Mouse (Mus musculus) left cerebral cortex, adult 2 months (tissue): ENCODE results near the gene Acyp2. TPM values are rescaled to one million over a fixed set of nuclear protein-coding genes. Genes with fewer than 3 reads are reported as not detected.
"Not testable (repeated sequence)": the region's sequence is repeated elsewhere in the genome, so short reads cannot be mapped to it uniquely, and the experiment has no call there.

Source experiments
- DNase-seq, 2 experiments: peaks; one replicate each; pipeline ENCODE4 v3.0.0; 2021 to 2022; ENCODE audit warnings: low spot score in 2 of 2, mixed read lengths in 1 of 2; ENCODE audit errors: extremely low spot score in 1 of 2
- H3K27ac ChIP-seq: fragments of 200-600 bp; 2 replicates; pipeline ENCODE4 v1.8.1; 2022
- H3K4me3 ChIP-seq: fragments of 200-600 bp; 2 replicates; pipeline ENCODE4 v1.8.1; 2022
- CTCF ChIP-seq: fragments of 200-600 bp; IDR thresholded peaks from 2 replicates; pipeline ENCODE4 v1.8.1; 2022; ENCODE audit warnings: antibody characterized with exemption, mild to moderate bottlenecking, moderate library complexity
- intact Hi-C: fragments of 180-260 bp; cut with DNase I; formaldehyde crosslinking; loops from one replicate; pipeline ENCODE4 v1.15.1; 2025
- long read RNA-seq, 2 experiments: library from polyadenylated mRNA; stranded (forward); transcript quantifications; one replicate each; pipeline ENCODE4 v2.0.0; 2021; ENCODE audit warnings: borderline mapping rate in 2 of 2
- total RNA-seq, 2 experiments: library from RNA; stranded (reverse); gene quantifications; 2 replicates each; pipeline ENCODE4 v1.2.3; 2021

The Acyp2 gene
- 10 to 100 TPM; 22.8 to 27.1 TPM for total RNA-seq
- long read RNA-seq, experiment 1, partial matches to known transcripts: 1 of 3 reads
- long read RNA-seq, experiment 1, other reads (novel, unspliced or antisense): 2 of 3 reads
- long read RNA-seq, experiment 2, partial matches to known transcripts: 1 of 6 reads
- long read RNA-seq, experiment 2, other reads (novel, unspliced or antisense): 5 of 6 reads

GRCm38 (mm10) chr11:30649001-30649637 is at the start of gene Acyp2:
Acyp2 (minus strand) TSS chr11:30649587.
- DNase-seq: peak; percentile 78 to 82
- peak; percentile 44 for TF ChIP-seq CTCF
- Histone ChIP-seq H3K4me3 (peak within 1 kb of the TSS; percentile 64), H3K27ac (peak within 1 kb of the TSS; percentile 99)
- intact Hi-C loops: loop anchor here (1.0 to 5.0 kb wide), 3 partner anchors 177 to 500 kb away; partner anchors contain the start of genes 4930505A04Rik and Sptbn1

GRCm38 (mm10) chr11:30689421-30689820 is 40.0 kb upstream of the Acyp2 start:
- intact Hi-C loops: no loop called here
- TF ChIP-seq CTCF: no peak
- no peak for DNase-seq
- H3K4me3 ChIP-seq: no peak overlapping the region
- no peak overlapping the region for H3K27ac ChIP-seq

GRCm38 (mm10) chr11:30676086-30676485 is 26.7 kb upstream of the Acyp2 start:
- DNase-seq: peak; percentile 42 to 59
- no peak overlapping the region for H3K27ac ChIP-seq
- peak; percentile 86 for TF ChIP-seq CTCF
- no peak overlapping the region for H3K4me3 ChIP-seq
- intact Hi-C loops: loop anchor here (2.0 to 10.0 kb wide), 4 partner anchors 95 to 961 kb away; partner anchors contain the start of gene Psme4

- no peak for TF ChIP-seq CTCF
- intact Hi-C loops: loop anchor here (10.0 kb wide), 2 partner anchors 242 to 572 kb away; no protein-coding TSS in a partner anchor
- no peak overlapping the region for H3K27ac ChIP-seq
- H3K4me3 ChIP-seq: no peak overlapping the region
- no peak for DNase-seq
Observed at GRCm38 (mm10) chr11:30672719-30673118, 23.3 kb upstream of the Acyp2 start.

GRCm38 (mm10) chr11:30663001-30663400 is 13.6 kb upstream of the Acyp2 start:
- no peak for DNase-seq
- H3K4me3 ChIP-seq: no peak overlapping the region
- intact Hi-C loops: no loop called here
- H3K27ac ChIP-seq: no peak overlapping the region
- no peak for TF ChIP-seq CTCF

GRCm38 (mm10) chr11:30662591-30662990 is 13.2 kb upstream of the Acyp2 start:
- no peak for TF ChIP-seq CTCF
- intact Hi-C loops: no loop called here
- no peak for DNase-seq
- Histone ChIP-seq H3K27ac (no peak overlapping the region), H3K4me3 (no peak overlapping the region)

GRCm38 (mm10) chr11:30657069-30657468 is 7.7 kb upstream of the Acyp2 start:
- H3K4me3 ChIP-seq: no peak overlapping the region
- H3K27ac ChIP-seq: no peak overlapping the region
- DNase-seq: peak; percentile 17 to 43
- peak; percentile 83 for TF ChIP-seq CTCF
- intact Hi-C loops: loop anchor here (5.0 to 10.0 kb wide), 3 partner anchors 420 to 792 kb away; partner anchors contain the start of gene Eml6

- intact Hi-C loops: loop anchor here (5.0 to 10.0 kb wide), 3 partner anchors 419 to 791 kb away; partner anchors contain the start of gene Eml6
- no peak for TF ChIP-seq CTCF
- H3K27ac ChIP-seq: no peak overlapping the region
- no peak for DNase-seq
- no peak overlapping the region for H3K4me3 ChIP-seq
Observed at GRCm38 (mm10) chr11:30656060-30656459, 6.7 kb upstream of the Acyp2 start.

GRCm38 (mm10) chr11:30650416-30650815 is 1.0 kb upstream of the Acyp2 start:
- DNase-seq: no peak
- Histone ChIP-seq H3K4me3 (no peak overlapping the region), H3K27ac (no peak overlapping the region)
- intact Hi-C loops: loop anchor here (10.0 kb wide), 2 partner anchors 626 to 786 kb away; partner anchors contain the start of gene Eml6
- no peak for TF ChIP-seq CTCF

- no peak for DNase-seq
- H3K4me3 ChIP-seq: no peak overlapping the region
- peak overlapping the region; percentile 5; the same call in 1 of the 2 replicates for H3K27ac ChIP-seq
- intact Hi-C loops: no loop called here
- TF ChIP-seq CTCF: no peak
Observed at GRCm38 (mm10) chr11:30635674-30636073, 13.7 kb downstream of the Acyp2 start.

- no peak for TF ChIP-seq CTCF
- no peak for DNase-seq
- intact Hi-C loops: loop anchor here (5.0 kb wide), 1 partner anchor 363 kb away; the partner anchor contains the start of gene Sptbn1
- no peak overlapping the region for H3K27ac ChIP-seq
- no peak overlapping the region for H3K4me3 ChIP-seq
Observed at GRCm38 (mm10) chr11:30630514-30630913, 18.9 kb downstream of the Acyp2 start.

- DNase-seq: no peak
- Histone ChIP-seq H3K27ac (no peak overlapping the region), H3K4me3 (no peak overlapping the region)
- TF ChIP-seq CTCF: no peak
- intact Hi-C loops: no loop called here
Observed at GRCm38 (mm10) chr11:30623218-30623617, 26.2 kb downstream of the Acyp2 start.

- DNase-seq, H3K27ac ChIP-seq, H3K4me3 ChIP-seq, intact Hi-C loops: not testable (repeated sequence)
Observed at GRCm38 (mm10) chr11:30621386-30622363, 27.7 kb downstream of the Acyp2 start.
